Mouse (Mus musculus): ENCODE measurements around the gene Sdf4.

The Sdf4 gene

DNA sequence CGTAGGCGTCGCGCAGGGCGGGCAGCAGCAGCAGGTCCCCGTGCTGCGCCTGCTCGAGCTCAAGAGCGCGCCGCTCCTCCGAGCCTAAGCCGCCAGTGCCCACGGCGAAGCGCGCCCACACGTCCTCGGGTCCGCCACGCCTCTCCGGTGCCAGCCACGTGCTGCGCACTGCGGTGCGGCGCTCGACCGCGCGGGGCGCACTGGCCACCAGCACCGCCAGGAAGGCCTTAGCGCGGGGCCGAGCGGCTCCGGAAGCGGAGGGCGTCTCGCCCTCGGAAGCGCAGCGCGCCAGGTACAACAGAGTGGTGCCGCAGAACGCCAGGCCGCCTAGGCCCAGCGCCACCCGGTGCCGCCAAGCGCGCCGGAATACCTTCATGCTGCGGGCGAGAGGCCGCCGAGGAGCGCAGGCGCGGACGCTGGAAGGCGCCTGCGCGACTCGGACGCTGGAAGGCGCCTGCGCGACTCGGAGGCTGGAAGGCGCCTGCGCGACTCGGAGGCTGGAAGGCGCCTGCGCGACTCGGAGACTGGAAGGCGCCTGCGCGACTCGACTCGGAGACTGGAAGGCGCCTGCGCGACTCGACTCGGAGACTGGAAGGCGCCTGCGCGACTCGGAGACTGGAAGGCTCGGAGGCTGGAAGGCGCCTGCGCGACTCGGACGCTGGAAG, at the start of gene Sdf4, which contains the start of gene B3galt6:
TSS of gene Sdf4 (plus strand) at position 632 of the 665 bp plus-strand sequence.
TSS of gene B3galt6 (minus strand) at position 409 of the 665 bp plus-strand sequence.
- DNase-seq: peak; percentile 84

DNA sequence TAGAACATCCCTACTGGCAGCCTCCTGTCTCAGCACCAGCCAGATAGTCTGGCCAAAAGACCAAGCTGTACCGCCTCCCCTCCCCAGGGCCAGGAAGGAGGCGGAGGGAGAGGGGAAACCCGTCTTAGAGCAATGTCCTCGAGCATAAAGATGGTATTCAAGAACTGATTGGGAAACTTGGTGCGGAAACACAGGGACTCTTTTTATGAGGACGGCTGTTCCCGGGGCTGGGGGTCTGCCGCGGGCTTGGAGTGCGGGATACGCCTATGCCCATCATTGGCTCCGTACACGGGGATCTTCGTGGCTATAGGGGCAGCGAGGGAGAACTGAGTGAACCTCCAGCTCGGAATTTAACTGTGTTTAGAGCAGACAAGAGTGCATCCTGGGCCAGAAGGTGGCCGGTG, 49.6 kb upstream of the Sdf4 start:
- peak; percentile 34 for DNase-seq

DNA sequence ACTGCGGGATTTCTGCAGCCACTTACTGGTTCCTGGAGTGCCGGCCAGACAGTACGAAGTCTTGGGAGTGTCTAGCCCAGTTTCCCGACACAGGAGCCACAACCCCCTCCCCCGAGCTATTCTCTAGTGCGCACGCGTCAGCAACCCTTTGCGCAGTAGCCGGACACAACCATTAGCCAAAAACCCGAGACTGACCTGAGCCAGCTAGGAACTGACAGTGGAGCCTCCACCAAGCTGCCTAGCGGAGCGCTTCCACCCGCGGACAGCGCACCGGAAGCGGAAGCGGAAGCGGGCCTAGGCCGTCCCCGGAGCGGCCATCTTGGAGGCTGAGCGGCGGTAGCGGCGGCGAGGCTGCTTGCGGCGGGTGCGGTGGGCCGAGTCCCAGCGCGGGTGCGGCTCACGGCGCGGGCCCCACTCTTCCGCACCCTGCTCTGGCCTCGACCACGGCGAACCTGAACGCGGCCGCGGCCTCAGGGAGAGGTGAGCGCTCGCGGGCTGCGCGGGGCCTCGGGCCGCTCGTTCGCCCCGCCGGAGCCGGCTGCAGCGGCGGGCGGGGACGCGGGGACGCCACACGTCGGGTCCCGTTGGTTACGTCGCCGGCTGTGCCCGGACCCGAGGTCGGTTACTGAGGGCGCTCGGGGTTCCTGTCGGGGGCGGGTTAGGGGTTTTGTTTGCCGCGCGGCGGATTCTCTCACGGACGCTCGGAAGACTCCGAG, 49.0 kb upstream of the Sdf4 start, which contains the start of gene Ube2j2:
TSS of gene Ube2j2 (plus strand) at position 298 of the 716 bp plus-strand sequence.
- peak; percentile 95 for DNase-seq

DNA sequence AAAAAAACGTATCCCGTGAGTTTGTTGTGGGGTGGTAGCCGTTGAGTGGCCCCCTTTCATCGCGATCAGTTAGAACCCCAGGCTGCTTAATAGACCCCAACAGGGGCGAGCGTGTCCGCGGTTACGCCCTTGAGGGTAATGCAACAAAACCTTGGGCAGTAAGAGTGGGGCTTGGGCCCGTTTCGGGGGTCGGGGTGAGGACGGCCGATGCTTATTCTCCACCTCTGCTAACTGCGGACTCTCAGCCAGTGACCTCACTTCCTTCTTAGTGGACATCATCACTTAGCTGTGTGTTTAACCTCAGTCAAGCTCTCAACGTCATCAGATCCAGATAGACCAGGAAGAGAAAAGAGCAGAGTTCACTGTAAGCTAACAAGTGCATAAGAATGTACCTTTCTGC, 48.4 kb upstream of the Sdf4 start:
- DNase-seq: peak; percentile 27

DNA sequence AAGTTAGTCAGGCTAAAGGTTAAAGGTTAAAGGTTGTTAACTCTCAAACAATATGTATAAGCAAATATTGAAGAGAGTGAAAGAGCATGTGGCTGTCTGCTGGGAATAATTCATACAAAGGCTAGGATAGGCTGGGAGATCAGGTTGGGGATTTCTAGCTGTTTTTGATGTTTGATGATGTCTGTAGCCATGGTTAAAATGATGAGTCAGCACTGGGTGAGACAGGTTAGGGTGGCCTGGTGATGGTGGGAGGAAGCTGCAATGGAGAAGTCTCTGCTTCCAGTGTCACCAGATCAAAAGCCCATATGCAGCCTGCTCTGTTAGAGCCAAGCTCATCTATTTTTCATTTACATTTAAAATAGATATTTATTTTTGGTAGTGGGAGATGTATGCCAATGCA, 45.6 kb upstream of the Sdf4 start:
- DNase-seq: no peak

- no peak for DNase-seq
Observed at GRCm38 (mm10) chr4:155955491-155955890, 37.2 kb upstream of the Sdf4 start.

- peak; percentile 90 for DNase-seq
Observed at GRCm38 (mm10) chr4:155959275-155959674, 33.4 kb upstream of the Sdf4 start.

DNA sequence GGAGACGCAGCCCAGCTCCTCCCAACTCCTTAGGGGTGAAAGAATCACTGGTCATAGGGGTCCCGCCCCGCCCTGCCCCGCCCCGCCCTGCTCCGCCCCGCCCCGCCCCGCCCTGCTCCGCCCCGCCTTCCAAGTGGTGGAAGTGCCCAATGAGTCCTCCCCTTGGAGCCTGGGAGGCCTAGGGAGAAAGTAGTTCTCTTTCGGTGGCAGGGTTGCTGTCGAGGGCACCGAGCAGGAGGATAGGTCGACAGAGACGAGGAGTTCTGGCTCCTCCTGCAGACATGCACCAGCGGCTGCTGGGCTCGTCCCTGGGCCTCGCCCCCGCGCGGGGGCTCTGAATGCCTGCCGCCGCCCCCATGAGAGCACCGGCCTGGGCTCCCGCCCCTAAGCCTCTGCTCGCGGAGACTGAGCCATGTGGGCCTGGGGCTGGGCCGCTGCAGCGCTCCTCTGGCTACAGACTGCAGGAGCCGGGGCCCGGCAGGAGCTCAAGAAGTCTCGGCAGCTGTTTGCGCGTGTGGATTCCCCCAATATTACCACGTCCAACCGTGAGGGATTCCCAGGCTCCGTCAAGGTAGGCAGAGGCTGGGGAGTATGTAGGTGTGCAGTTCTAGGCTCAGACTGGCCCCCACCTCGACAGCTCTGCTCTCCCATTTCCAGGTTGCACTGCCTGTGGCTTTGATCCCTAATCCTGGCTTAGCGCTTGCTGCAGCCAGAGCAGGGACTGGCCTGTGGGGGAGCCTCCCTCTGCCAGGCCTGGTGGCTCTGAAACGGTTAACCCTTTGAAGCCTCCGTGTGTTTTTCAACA, 30.3 kb upstream of the Sdf4 start, which contains the start of gene C1qtnf12:
TSS of gene C1qtnf12 (plus strand) at position 152 of the 805 bp plus-strand sequence.
- peak; percentile 41 for DNase-seq

- no peak for DNase-seq
Observed at GRCm38 (mm10) chr4:155963106-155963505, 29.6 kb upstream of the Sdf4 start.

GRCm38 (mm10) chr4:155964396-155964795, 28.3 kb upstream of the Sdf4 start:
- no peak for DNase-seq

- no peak for DNase-seq
Observed at GRCm38 (mm10) chr4:155969043-155969653, 23.5 kb upstream of the Sdf4 start.

- DNase-seq: no peak
Observed at GRCm38 (mm10) chr4:155970286-155970685, 22.4 kb upstream of the Sdf4 start.

DNA sequence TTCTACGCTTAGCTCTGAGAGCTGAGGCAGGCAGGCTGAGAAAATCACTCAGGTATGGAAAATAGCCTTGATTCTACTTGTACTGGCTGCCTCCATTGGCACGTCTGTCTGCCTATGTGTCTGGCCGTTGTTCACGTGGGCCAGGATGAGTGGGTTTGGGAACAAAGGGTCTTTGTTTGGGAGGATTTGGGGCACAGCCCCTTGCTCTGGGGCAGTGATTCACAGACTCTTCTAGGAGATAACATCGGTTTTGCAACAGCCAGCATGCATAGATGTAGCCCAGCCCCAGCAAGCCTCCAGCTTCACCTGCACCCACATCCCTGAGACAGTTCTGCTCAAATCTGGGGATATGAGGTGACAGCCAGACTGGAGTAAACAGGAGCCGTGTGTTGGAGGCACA, 20.0 kb upstream of the Sdf4 start:
- no peak for DNase-seq

DNA sequence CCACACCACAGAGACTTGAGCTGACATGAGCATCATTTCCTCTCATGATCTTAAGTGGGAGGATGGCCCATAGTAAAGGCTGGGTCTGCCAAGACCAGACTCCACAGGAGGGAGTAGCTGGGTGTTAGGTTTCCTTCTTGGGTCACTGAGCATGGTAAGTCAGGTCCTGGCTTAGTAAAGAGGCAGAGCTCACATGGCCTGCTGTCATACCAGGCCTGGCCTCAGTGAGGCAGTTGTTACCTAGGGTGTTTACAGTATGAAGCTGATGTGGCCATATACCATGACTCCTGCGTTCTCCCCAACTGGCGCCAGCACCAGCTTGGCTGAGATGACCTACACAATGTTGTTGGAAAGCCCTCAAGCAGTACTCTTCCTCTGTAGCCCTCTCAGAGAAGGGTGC, 19.4 kb upstream of the Sdf4 start:
- no peak for DNase-seq

GRCm38 (mm10) chr4:155981436-155982082, 11.1 kb upstream of the Sdf4 start:
- no peak for DNase-seq

- no peak for DNase-seq
Observed at GRCm38 (mm10) chr4:155983788-155984187, 8.9 kb upstream of the Sdf4 start.

DNA sequence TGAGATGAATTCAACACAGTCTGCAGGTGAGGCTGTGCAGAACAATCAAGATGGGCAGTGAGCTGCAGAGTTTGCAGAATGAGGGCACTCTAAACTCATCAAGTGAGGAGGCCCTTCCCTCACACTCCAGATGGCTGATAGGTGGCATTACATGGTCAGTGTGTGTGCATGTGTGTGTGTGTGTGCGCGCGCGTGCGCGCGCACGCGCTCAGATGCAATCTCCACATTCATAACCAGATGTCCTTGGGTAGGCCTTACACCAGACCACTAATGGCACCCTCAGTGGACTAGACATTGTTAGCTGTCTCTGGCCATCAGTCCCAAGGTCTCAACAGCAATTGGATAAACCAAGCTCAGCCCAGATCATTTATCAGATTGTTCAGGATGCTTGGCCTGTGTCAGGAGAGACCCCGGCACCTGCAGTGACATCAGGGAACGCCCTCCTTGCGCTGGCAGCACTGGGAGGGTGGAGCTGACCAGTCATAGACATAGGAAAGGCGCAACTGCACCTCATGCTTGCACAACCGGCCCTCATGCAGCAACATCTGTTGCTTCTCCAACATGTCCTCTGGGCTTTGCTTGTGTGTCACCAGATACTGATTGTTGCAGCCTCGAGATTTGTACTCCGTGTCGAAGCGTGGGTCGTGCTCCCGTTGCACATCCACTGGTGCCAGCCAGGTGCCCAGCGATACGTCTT, 1.3 kb upstream of the Sdf4 start:
- DNase-seq: peak; percentile 30

DNA sequence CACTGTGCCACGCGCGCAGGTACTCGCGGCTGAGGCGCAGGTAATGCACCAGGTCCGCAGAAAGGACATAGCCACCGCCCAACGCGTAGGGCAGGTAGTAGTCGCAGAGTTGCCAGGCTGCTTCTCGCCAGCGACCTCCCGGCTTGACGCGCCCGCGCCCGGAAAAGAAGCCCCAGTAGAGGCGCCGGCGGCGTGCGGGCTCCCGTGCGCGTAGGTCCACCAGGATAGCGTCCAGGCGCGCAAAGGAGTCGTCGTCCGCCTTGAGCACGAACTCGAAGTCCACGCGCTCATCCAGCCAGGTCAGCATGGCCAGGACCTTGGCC, 803 bp upstream of the Sdf4 start:
- no peak for DNase-seq

DNA sequence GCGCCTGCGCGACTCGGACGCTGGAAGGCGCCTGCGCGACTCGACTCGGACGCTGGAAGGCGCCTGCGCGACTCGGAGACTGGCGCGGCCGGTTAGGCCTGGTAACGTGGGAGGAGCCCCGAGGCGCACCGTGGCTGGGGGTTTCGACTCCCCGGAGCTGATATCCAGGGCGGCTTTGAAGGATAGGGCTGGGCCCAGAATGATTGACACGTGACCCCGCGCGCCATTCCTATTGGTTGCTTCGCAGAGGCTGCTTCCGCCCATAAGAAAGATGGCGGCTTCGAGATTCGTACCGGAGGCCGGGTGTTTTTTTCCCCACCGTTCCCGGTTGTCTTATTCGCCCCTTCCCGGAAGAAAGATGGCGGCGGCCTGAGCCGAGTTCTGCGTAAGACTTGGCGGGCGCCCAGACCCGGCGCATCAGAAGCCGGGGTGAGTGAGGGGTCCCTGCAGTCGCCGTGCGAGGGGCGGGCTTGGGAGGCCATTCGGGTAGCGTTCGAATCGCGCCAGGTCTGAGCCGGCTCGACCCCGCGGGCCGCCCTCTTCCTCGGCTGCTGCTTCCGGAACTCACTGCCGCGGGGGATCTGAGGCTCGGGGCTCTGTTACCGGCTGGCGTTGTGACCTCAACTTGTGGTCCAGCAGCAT, 355 bp downstream of the Sdf4 start:
- DNase-seq: peak; percentile 98

- no peak for DNase-seq
Observed at GRCm38 (mm10) chr4:155993606-155994005, 934 bp downstream of the Sdf4 start.

GRCm38 (mm10) chr4:156004109-156004508, 11.4 kb downstream of the Sdf4 start:
- DNase-seq: no peak

Measured in lung, postnatal 36 days (tissue).